8 mouse cellular contexts compared by ENCODE assay signal in the genomic region with DNA sequence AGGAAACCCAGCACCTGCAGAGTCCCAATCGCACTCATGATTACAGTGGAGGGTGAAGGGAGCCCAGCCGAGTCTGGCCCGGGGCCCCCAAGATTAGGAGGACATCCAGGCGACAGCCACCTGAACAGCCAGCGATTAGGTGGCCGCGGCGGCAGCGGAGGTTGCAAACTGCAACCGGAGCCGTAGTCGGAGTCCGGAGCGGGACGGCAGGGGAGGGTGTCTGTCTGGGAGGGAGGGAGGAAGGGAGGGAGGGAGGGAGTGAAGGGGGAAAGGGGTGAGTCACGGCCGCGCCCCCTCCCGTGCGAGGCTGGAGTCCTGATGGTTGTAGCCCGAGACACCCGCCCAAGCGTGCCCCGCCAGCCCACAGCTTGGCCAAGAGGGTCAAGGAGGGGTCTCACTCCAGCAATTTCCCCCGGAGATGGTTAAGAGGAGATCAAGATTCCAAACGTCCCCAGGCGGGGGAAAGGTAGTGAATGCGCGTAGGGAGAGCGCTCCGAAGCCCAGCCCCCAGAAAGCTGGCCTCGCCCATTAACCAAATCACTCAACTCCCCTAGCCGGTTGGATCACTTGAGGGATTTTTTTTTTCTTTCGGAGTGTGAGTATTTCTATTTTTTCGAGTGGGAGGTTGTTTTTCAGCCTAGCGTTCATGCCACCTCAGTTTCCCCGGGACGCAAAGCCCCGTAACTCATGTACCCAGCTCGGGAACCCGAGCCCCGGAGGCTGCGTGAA. TPM values are rescaled to one million over a fixed set of nuclear protein-coding genes. Genes with fewer than 3 reads are reported as not detected.
DNase-seq lines count a peak whose midpoint lies in the region; ATAC-seq and TF ChIP-seq lines count a peak whose summit lies in the region.

A gene (minus strand): TSS at position 189 of the 729 bp plus-strand sequence.

- H3K27ac ChIP-seq in heart, adult 2 months: no peak within 1 kb of the TSS; the same call in 1 of the 2 replicates
- H3K27ac ChIP-seq in kidney, adult 2 months (ENCODE audit: insufficient read depth, low read depth, low read length): peak within 1 kb of the TSS; percentile 97
- peak within 1 kb of the TSS; percentile 96 for H3K27ac ChIP-seq in lung, embryonic 15.5 days
- H3K27ac ChIP-seq in olfactory bulb, adult 2 months (ENCODE audit: insufficient read depth, low read depth, low read length): no peak within 1 kb of the TSS; the same call in 1 of the 2 replicates

- TF ChIP-seq CTCF in heart, adult 2 months (IDR thresholded peaks at IDR 0.05): no peak
- no peak for TF ChIP-seq CTCF in kidney, adult 2 months (conservative IDR thresholded peaks at IDR 0.05; ENCODE audit: insufficient read depth, insufficient read length, low read depth, low read length)
- no peak for TF ChIP-seq CTCF in olfactory bulb, adult 2 months (IDR thresholded peaks at IDR 0.05; ENCODE audit: insufficient read depth, low read depth, low read length)

- WGBS in heart, adult 2 months: under 1% methylated on average over 43 of the region's 43 CpGs
- under 1% methylated on average over 43 of the region's 43 CpGs for WGBS in kidney, adult 2 months
- under 1% methylated on average over 43 of the region's 43 CpGs for WGBS in lung, embryonic 15.5 days
- WGBS in olfactory bulb, adult 2 months: under 1% methylated on average over 43 of the region's 43 CpGs

- peak within 1 kb of the TSS; percentile 92 for H3K4me2 ChIP-seq in lung, embryonic 15.5 days

- peak; percentile 71 for ATAC-seq in lung, embryonic 15.5 days (ENCODE audit: borderline replicate concordance, extremely low read depth, low FRiP score, low TSS enrichment)

- intact Hi-C loops in heart, adult 2 months (cut with DNase I): loop anchor here (2.0 kb wide), 1 partner anchor 23 kb away; no protein-coding TSS in a partner anchor

- H3K9me3 ChIP-seq in lung, embryonic 15.5 days: no peaks in the 10 kb centered on the region

- peak within 1 kb of the TSS; percentile 70 for H3K9ac ChIP-seq in heart, adult 2 months (ENCODE audit: low read depth, low read length)
- H3K9ac ChIP-seq in lung, embryonic 15.5 days: peak within 1 kb of the TSS; percentile 56

- TF ChIP-seq POLR2A in heart, adult 2 months (IDR thresholded peaks at IDR 0.05; ENCODE audit: insufficient read depth, low read depth, low read length): no peak
- TF ChIP-seq POLR2A in kidney, adult 2 months (IDR thresholded peaks at IDR 0.05; ENCODE audit: low read depth, low read length): no peak
- TF ChIP-seq POLR2A in olfactory bulb, adult 2 months (IDR thresholded peaks at IDR 0.05; ENCODE audit: insufficient read depth, low read depth, low read length): no peak

- H3K4me1 ChIP-seq in heart, adult 2 months (ENCODE audit: control insufficient read depth, insufficient read depth, low read length): no peaks in the 10 kb centered on the region
- H3K4me1 ChIP-seq in kidney, adult 2 months (ENCODE audit: control insufficient read depth, insufficient read depth, low read length): peaks cover 10% of the 10 kb centered on the region
- H3K4me1 ChIP-seq in lung, embryonic 15.5 days: peaks cover 26% of the 10 kb centered on the region
- peaks cover 7% of the 10 kb centered on the region for H3K4me1 ChIP-seq in olfactory bulb, adult 2 months (ENCODE audit: control insufficient read depth, insufficient read depth, low read length)

- DNase-seq in right cerebral cortex, postnatal 25 days: peak; percentile 9
- no peak for DNase-seq in right cerebral cortex, adult 18-20 months
- DNase-seq in cerebellum, postnatal 36 days: peak; percentile 28 to 34
- DNase-seq in heart, adult 2 months: peak; percentile 58 to 62
- peak; percentile 87 for DNase-seq in kidney, adult 2 months
- DNase-seq in urinary bladder, postnatal 25 days (ENCODE audit: low spot score): peak; percentile 64

- no peaks in the 10 kb centered on the region for H3K27me3 ChIP-seq in heart, adult 2 months (ENCODE audit: control insufficient read depth, insufficient read depth, low read length)
- no peaks in the 10 kb centered on the region for H3K27me3 ChIP-seq in kidney, adult 2 months (replicated peaks; ENCODE audit: control insufficient read depth, insufficient read depth, low read length)
- H3K27me3 ChIP-seq in lung, embryonic 15.5 days: peaks cover 39% of the 10 kb centered on the region

- no peaks in the 10 kb centered on the region for H3K36me3 ChIP-seq in heart, adult 2 months (ENCODE audit: control insufficient read depth, insufficient read depth, low read length)
- no peaks in the 10 kb centered on the region; the same call in 1 of the 2 replicates for H3K36me3 ChIP-seq in kidney, adult 2 months (ENCODE audit: control insufficient read depth, insufficient read depth, low read length)
- no peaks in the 10 kb centered on the region for H3K36me3 ChIP-seq in lung, embryonic 15.5 days

- H3K79me2 ChIP-seq in heart, adult 2 months (replicated peaks; ENCODE audit: control insufficient read depth, insufficient read depth, low read length): no peaks in the 10 kb centered on the region

- H3K4me3 ChIP-seq in heart, adult 2 months: peak within 1 kb of the TSS; percentile 71
- H3K4me3 ChIP-seq in kidney, adult 2 months (ENCODE audit: insufficient read depth, low read depth, low read length): peak within 1 kb of the TSS; percentile 93
- H3K4me3 ChIP-seq in lung, embryonic 15.5 days: peak within 1 kb of the TSS; percentile 64
- peak within 1 kb of the TSS; percentile 68 for H3K4me3 ChIP-seq in olfactory bulb, adult 2 months (ENCODE audit: insufficient read depth, low read depth, low read length)

- no peak for TF ChIP-seq EP300 in heart, adult 2 months (IDR thresholded peaks at IDR 0.05; ENCODE audit: insufficient read depth, low read depth, low read length)

RNA-seq across cellular contexts. Expression of the gene that starts here (rescaled TPM):
- total RNA-seq in heart, adult 2 months (2021): 1 to 10 TPM; 6.3 to 8.2 TPM
- 5.5 and 7.7 TPM in 2 replicates for polyA plus RNA-seq in heart, adult 2 months (2012; rRNA removed)
- 26.9 and 30.2 TPM in 2 replicates for polyA plus RNA-seq in kidney, adult 2 months (2012; rRNA removed)
- 21.3 and 22.9 TPM in 2 replicates for polyA plus RNA-seq in lung, embryonic 15.5 days (2015; fragmentation: Nextera tagmentation; extraction: Ambion mirVana)
- polyA plus RNA-seq in olfactory bulb, adult 2 months (2012; ENCODE audit: insufficient read depth, insufficient read length, low replicate concordance, missing spikeins): not detected in 2 replicates

Comparison
In these comparisons a context has a peak if more than half of its experiments do, and no peak if none do; other contexts are left out.
1. H3K27ac ChIP-seq: peak in kidney, adult 2 months (single experiment) and lung, embryonic 15.5 days (single experiment); none in heart, adult 2 months (single experiment) and olfactory bulb, adult 2 months (single experiment).
2. Peak in every context shown above with its lines, with median percentiles within 50 percentile points of each other: H3K4me3 ChIP-seq.